Mouse (Mus musculus): Measurements from ENCODE around the gene Map4k2.

DNA sequence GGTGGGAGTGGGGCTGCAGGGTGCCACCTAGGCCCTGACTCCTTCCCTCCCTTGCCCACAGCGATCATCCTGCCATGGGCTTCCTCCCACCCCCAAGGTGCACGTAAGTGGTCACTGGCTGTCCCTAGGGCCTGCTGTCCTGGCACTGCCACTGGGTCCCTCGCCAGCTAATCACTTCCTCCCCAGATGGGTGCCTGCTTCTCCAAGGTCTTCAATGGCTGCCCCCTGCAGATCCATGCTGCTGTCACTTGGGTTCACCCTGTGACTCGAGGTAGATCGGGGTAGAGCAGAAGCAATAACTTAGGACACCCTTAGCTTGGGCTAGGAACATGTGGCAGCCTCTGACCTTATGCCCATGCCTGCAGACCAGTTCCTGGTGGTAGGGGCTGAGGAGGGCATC is 5.1 kb downstream of the Map4k2 start:
- no peak for TF ChIP-seq CTCF (IDR thresholded peaks at IDR 0.05; ENCODE audit: borderline replicate concordance, extremely low read depth, insufficient read depth, insufficient read length)
- no peak for TF ChIP-seq POLR2A (IDR thresholded peaks at IDR 0.05; ENCODE audit: borderline replicate concordance, extremely low read depth, insufficient read depth, insufficient read length, poor library complexity, severe bottlenecking)
